Mouse (Mus musculus): ENCODE data around the gene Cdc14a. TPM values are rescaled to one million over a fixed set of nuclear protein-coding genes. Genes with fewer than 3 reads are reported as not detected.

The Cdc14a gene
- polyA plus RNA-seq (2015; fragmentation: Illumina TruSeq; extraction: RNeasy Lipid Tissue Mini Kit (QIAGEN cat#74804); ENCODE audit: insufficient read depth, low replicate concordance): 19.9 TPM

GRCm38 (mm10) chr3:116423353-116424159, at the start of gene Cdc14a:
TSS of gene Cdc14a (minus strand) at chr3:116424032.

GRCm38 (mm10) chr3:116253077-116253531, 170.7 kb downstream of the Cdc14a start, which contains the start of gene Gpr88:
TSS of gene Gpr88 (minus strand) at chr3:116253503.

Other genes starting within 250 kb of the Cdc14a start
- 3.3 TPM for gene Gpr88, start 170.5 kb downstream of the Cdc14a start, polyA plus RNA-seq (2015; fragmentation: Illumina TruSeq; extraction: RNeasy Lipid Tissue Mini Kit (QIAGEN cat#74804); ENCODE audit: insufficient read depth, low replicate concordance)
- gene Rtca, start 84.2 kb upstream of the Cdc14a start, polyA plus RNA-seq (2015; fragmentation: Illumina TruSeq; extraction: RNeasy Lipid Tissue Mini Kit (QIAGEN cat#74804); ENCODE audit: insufficient read depth, low replicate concordance): 29.3 TPM
- 22.3 TPM for gene Dbt, start 89.0 kb upstream of the Cdc14a start, polyA plus RNA-seq (2015; fragmentation: Illumina TruSeq; extraction: RNeasy Lipid Tissue Mini Kit (QIAGEN cat#74804); ENCODE audit: insufficient read depth, low replicate concordance)
- gene Lrrc39, start 138.9 kb upstream of the Cdc14a start, polyA plus RNA-seq (2015; fragmentation: Illumina TruSeq; extraction: RNeasy Lipid Tissue Mini Kit (QIAGEN cat#74804); ENCODE audit: insufficient read depth, low replicate concordance): 0.47 TPM
- gene Sass6, start 170.9 kb upstream of the Cdc14a start, polyA plus RNA-seq (2015; fragmentation: Illumina TruSeq; extraction: RNeasy Lipid Tissue Mini Kit (QIAGEN cat#74804); ENCODE audit: insufficient read depth, low replicate concordance): 16.3 TPM
- 48.9 TPM for gene Trmt13, start 190.6 kb upstream of the Cdc14a start, polyA plus RNA-seq (2015; fragmentation: Illumina TruSeq; extraction: RNeasy Lipid Tissue Mini Kit (QIAGEN cat#74804); ENCODE audit: insufficient read depth, low replicate concordance)
- gene Mfsd14a, start 238.6 kb upstream of the Cdc14a start, polyA plus RNA-seq (2015; fragmentation: Illumina TruSeq; extraction: RNeasy Lipid Tissue Mini Kit (QIAGEN cat#74804); ENCODE audit: insufficient read depth, low replicate concordance): 82.0 TPM

Measured in spleen, adult 10 weeks (tissue).